Mouse (Mus musculus): ENCODE measurements at regions not wholly inside any gene's neighbourhood (a gene's known extent, or its start where the extent isn't known, plus 50 kb on each side); places are given as distances from the start of the nearest gene placed in this dataset.
A peak's percentile ranks its signal among the peaks of the same experiment; 100 is the strongest.

DNA sequence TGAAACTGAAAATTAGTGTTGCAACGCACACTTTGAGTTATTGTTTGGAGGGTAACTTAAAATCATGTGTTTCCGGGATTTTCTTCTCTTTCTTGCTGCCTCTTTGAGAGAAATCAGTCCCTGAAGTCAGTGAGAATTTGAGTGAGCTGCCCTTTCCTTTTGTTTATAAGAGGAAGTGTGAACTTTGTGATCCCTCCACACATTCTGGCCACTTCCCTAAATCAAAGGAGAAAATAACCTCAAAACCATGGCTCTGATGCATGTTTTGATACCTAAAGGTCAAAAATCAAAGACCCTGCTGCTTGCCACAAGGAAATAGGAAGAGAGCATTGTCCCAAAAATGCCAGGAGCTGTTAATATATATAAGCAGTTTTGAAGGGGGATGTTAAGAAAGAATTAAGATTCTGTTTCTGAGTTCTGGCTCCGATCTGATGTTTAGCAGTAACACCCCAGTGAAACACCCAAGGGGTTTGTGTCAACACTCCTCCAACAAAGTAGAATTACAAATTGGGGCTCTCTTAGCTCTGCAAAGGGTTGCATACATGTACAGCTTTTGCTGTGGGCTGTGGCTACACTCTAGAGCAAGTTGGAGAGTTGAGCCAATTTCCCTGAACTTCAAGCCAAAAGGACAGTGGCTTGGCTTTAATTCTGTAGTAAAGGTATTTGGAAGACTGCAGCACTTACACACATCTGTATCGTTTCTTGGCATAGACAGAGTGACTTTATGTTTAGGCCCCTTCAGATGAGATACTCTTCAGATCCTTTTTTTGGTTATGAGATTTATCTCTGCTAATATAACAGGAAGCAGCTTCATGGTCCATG, 97.5 kb upstream of the Marcks start:
- H3K27ac ChIP-seq (ENCODE audit: control insufficient read depth, insufficient read depth, low read length) = no peak overlapping the region; the same call in 1 of the 2 replicates
- WGBS = 39% methylated on average over 4 of the region's 4 CpGs
- TF ChIP-seq CTCF (IDR thresholded peaks at IDR 0.05; ENCODE audit: borderline replicate concordance, control insufficient read depth, extremely low read depth, insufficient read depth, low read length, poor library complexity) = no peak
- no peak for TF ChIP-seq POLR2A (IDR thresholded peaks at IDR 0.05; ENCODE audit: control insufficient read depth, extremely low read depth, insufficient read depth, low read length, poor library complexity)

DNA sequence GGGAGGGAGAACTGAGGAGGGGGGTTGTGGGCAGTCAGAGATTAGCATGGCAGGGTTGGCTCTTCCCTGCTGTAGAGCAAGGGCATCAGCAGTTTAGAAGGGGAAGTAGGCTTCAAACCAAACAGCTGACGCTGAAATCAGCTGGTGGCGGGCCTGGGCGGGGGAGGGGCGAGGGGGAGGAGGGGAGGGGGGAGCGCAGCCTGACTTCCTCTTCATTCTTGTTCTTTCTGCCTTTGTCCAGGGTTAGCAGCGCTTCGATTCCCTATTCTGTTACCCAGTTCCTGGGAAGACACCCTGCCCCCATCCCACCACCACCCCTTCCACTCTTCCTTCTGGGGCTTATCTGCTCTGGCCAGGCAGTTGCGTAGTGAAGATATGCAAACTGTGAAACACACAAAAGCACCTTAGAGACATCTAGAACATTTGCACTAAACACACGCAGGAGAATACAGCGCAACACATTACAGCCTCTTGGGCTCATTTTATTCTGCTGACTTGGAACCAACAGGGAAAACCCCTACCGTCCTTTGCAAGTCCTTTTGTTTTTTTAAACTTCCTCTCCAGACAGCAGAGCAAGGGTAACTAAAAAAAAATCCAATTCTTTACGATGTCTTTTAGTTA, 93.3 kb upstream of the Marcks start:
- WGBS = 4% methylated on average over 12 of the region's 12 CpGs
- Histone ChIP-seq H3K4me1 (replicated peaks; ENCODE audit: control insufficient read depth, insufficient read depth, low read length) (peaks cover 18% of the 10 kb centered on the region), H3K36me3 (ENCODE audit: control insufficient read depth, insufficient read depth, low read length) (no peaks in the 10 kb centered on the region), H3K4me3 (ENCODE audit: control insufficient read depth, insufficient read depth, low read length) (peak overlapping the region; percentile 48), H3K27ac (ENCODE audit: control insufficient read depth, insufficient read depth, low read length) (peak overlapping the region; percentile 94), H3K27me3 (ENCODE audit: control insufficient read depth, insufficient read depth, low read length) (no peaks in the 10 kb centered on the region)
- DNase-seq = peak; percentile 66
- TF ChIP-seq CTCF (IDR thresholded peaks at IDR 0.05; ENCODE audit: borderline replicate concordance, control insufficient read depth, extremely low read depth, insufficient read depth, low read length, poor library complexity) = no peak
- TF ChIP-seq POLR2A (IDR thresholded peaks at IDR 0.05; ENCODE audit: control insufficient read depth, extremely low read depth, insufficient read depth, low read length, poor library complexity) = peak; percentile 51; the same call in 1 of the 2 replicates

More for the DNA sequence above, 97.5 kb upstream of the Marcks start:
- H3K4me1 ChIP-seq (replicated peaks; ENCODE audit: control insufficient read depth, insufficient read depth, low read length) = peaks cover 19% of the 10 kb centered on the region
- H3K4me3 ChIP-seq (ENCODE audit: control insufficient read depth, insufficient read depth, low read length) = no peak overlapping the region
- no peaks in the 10 kb centered on the region for H3K27me3 ChIP-seq (ENCODE audit: control insufficient read depth, insufficient read depth, low read length)
- no peak for DNase-seq
- H3K36me3 ChIP-seq (ENCODE audit: control insufficient read depth, insufficient read depth, low read length) = no peaks in the 10 kb centered on the region

GRCm38 (mm10) chr10:37231159-37231558, 92.4 kb upstream of the Marcks start:
- Histone ChIP-seq H3K4me1 (replicated peaks; ENCODE audit: control insufficient read depth, insufficient read depth, low read length) (peaks cover 15% of the 10 kb centered on the region), H3K4me3 (ENCODE audit: control insufficient read depth, insufficient read depth, low read length) (no peak overlapping the region), H3K27me3 (ENCODE audit: control insufficient read depth, insufficient read depth, low read length) (no peaks in the 10 kb centered on the region), H3K36me3 (ENCODE audit: control insufficient read depth, insufficient read depth, low read length) (no peaks in the 10 kb centered on the region), H3K27ac (ENCODE audit: control insufficient read depth, insufficient read depth, low read length) (peak overlapping the region; percentile 76)
- TF ChIP-seq CTCF (IDR thresholded peaks at IDR 0.05; ENCODE audit: borderline replicate concordance, control insufficient read depth, extremely low read depth, insufficient read depth, low read length, poor library complexity) (no peak), POLR2A (IDR thresholded peaks at IDR 0.05; ENCODE audit: control insufficient read depth, extremely low read depth, insufficient read depth, low read length, poor library complexity) (no peak)
- WGBS = 91% methylated on average over 6 of the region's 6 CpGs
- DNase-seq = no peak

- Histone ChIP-seq H3K36me3 (ENCODE audit: control insufficient read depth, insufficient read depth, low read length) (no peaks in the 10 kb centered on the region), H3K4me3 (ENCODE audit: control insufficient read depth, insufficient read depth, low read length) (no peak overlapping the region), H3K27ac (ENCODE audit: control insufficient read depth, insufficient read depth, low read length) (no peak overlapping the region), H3K27me3 (ENCODE audit: control insufficient read depth, insufficient read depth, low read length) (no peaks in the 10 kb centered on the region), H3K4me1 (replicated peaks; ENCODE audit: control insufficient read depth, insufficient read depth, low read length) (peaks cover 9% of the 10 kb centered on the region)
- DNase-seq = no peak
- TF ChIP-seq POLR2A (IDR thresholded peaks at IDR 0.05; ENCODE audit: control insufficient read depth, extremely low read depth, insufficient read depth, low read length, poor library complexity) (no peak), CTCF (IDR thresholded peaks at IDR 0.05; ENCODE audit: borderline replicate concordance, control insufficient read depth, extremely low read depth, insufficient read depth, low read length, poor library complexity) (no peak)
- WGBS = 89% methylated on average over 3 of the region's 3 CpGs
These were observed 89.2 kb upstream of the Marcks start for GRCm38 (mm10) chr10:37227889-37228288.

DNA sequence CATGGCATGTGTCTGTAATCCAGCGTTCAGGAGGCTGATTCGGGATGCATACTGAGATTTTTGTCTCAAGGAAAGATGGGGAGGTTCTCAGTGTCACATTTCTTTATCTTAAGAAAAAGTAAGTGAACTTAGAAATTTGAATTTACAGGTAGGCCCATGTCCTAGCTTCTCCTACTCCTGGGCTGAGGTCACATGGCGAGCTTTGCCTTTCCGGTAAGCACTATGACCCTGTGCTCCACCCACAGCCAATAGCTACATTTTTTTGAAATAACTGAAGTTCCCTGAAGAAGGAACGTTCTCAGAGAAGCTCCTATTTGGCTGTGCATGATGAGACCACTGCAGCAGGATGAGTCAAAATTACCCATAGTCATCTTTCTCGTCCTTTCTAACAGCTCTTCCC, 83.0 kb upstream of the Marcks start:
- H3K4me1 ChIP-seq (replicated peaks; ENCODE audit: control insufficient read depth, insufficient read depth, low read length) = no peaks in the 10 kb centered on the region
- no peak overlapping the region for H3K4me3 ChIP-seq (ENCODE audit: control insufficient read depth, insufficient read depth, low read length)
- DNase-seq = no peak
- H3K27me3 ChIP-seq (ENCODE audit: control insufficient read depth, insufficient read depth, low read length) = no peaks in the 10 kb centered on the region
- WGBS = 92% methylated on average over 6 of the region's 6 CpGs
- H3K27ac ChIP-seq (ENCODE audit: control insufficient read depth, insufficient read depth, low read length) = no peak overlapping the region
- H3K36me3 ChIP-seq (ENCODE audit: control insufficient read depth, insufficient read depth, low read length) = no peaks in the 10 kb centered on the region
- no peak for TF ChIP-seq POLR2A (IDR thresholded peaks at IDR 0.05; ENCODE audit: control insufficient read depth, extremely low read depth, insufficient read depth, low read length, poor library complexity)
- TF ChIP-seq CTCF (IDR thresholded peaks at IDR 0.05; ENCODE audit: borderline replicate concordance, control insufficient read depth, extremely low read depth, insufficient read depth, low read length, poor library complexity) = no peak

GRCm38 (mm10) chr10:37220434-37220833, 81.7 kb upstream of the Marcks start:
- DNase-seq = no peak
- 44% methylated on average over 3 of the region's 3 CpGs for WGBS
- H3K27ac ChIP-seq (ENCODE audit: control insufficient read depth, insufficient read depth, low read length) = no peak overlapping the region

More at GRCm38 (mm10) chr10:37220434-37220833, 81.7 kb upstream of the Marcks start:
- Histone ChIP-seq H3K27me3 (ENCODE audit: control insufficient read depth, insufficient read depth, low read length) (no peaks in the 10 kb centered on the region), H3K4me1 (replicated peaks; ENCODE audit: control insufficient read depth, insufficient read depth, low read length) (no peaks in the 10 kb centered on the region), H3K36me3 (ENCODE audit: control insufficient read depth, insufficient read depth, low read length) (no peaks in the 10 kb centered on the region), H3K4me3 (ENCODE audit: control insufficient read depth, insufficient read depth, low read length) (no peak overlapping the region)
- TF ChIP-seq POLR2A (IDR thresholded peaks at IDR 0.05; ENCODE audit: control insufficient read depth, extremely low read depth, insufficient read depth, low read length, poor library complexity) (no peak), CTCF (IDR thresholded peaks at IDR 0.05; ENCODE audit: borderline replicate concordance, control insufficient read depth, extremely low read depth, insufficient read depth, low read length, poor library complexity) (no peak)

All from thymus, adult 2 months (tissue).